Mouse (Mus musculus) testis, adult 2 months (tissue): ENCODE results near the gene Sorbs2.

Experiments
- CTCF ChIP-seq: fragments of 200-500 bp; IDR thresholded peaks from 2 replicates; pipeline ENCODE4 v1.5.1; 2012; ENCODE audit warnings: low read depth, mild to moderate bottlenecking, inconsistent platforms, low read length, moderate library complexity; ENCODE audit not compliant: control insufficient read depth, insufficient read depth, insufficient replicate concordance
- POLR2A ChIP-seq: fragments of 200-500 bp; IDR thresholded peaks from 2 replicates; pipeline ENCODE4 v1.6.1; 2012; ENCODE audit warnings: low read depth, mild to moderate bottlenecking, inconsistent platforms, low read length, moderate library complexity; ENCODE audit not compliant: control insufficient read depth

DNA sequence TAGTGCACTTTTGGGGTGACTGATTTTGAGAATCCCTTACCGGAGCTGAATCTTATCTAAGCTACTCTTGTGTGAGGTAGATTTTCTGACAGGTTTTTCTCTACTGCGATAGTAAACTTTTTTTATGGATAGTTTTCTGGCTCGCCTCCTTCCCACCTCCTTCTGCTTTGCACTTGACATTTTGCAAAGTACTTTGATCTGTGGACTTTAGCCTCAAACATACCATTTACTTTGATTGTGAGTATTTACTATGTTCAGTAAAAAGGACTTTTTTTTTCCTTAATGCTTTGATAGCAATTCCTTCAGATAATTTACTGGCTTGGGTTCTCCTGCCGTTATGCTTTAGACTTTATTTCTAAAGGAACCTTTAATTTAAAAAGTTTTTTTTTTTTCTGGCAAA is 151.9 kb downstream of the Sorbs2 start:
- TF ChIP-seq POLR2A (no peak), CTCF (no peak)
